Mouse (Mus musculus): ENCODE measurements around the gene Qdpr.
A peak's percentile ranks its signal among the peaks of the same experiment; 100 is the strongest.
"Not testable (repeated sequence)": the region's sequence is repeated elsewhere in the genome, so short reads cannot be mapped to it uniquely, and the experiment has no call there.

Gene Qdpr

GRCm38 (mm10) chr5:45453451-45453850, 3.4 kb upstream of the Qdpr start, which contains the start of gene Clrn2:
TSS of gene Clrn2 (plus strand) at chr5:45453751.
- DNase-seq (ENCODE audit: low spot score in 2 of 2) = no peak

- DNase-seq (ENCODE audit: low spot score in 2 of 2) = no peak
Measured at GRCm38 (mm10) chr5:45449206-45449605, 830 bp downstream of the Qdpr start.

GRCm38 (mm10) chr5:45448676-45449075, 1.4 kb downstream of the Qdpr start:
- DNase-seq (ENCODE audit: low spot score in 2 of 2) = no peak

- DNase-seq (ENCODE audit: low spot score in 2 of 2) = no peak
Measured at GRCm38 (mm10) chr5:45444130-45444832, 5.8 kb downstream of the Qdpr start.

- DNase-seq (ENCODE audit: low spot score in 2 of 2) = no peak
Measured at GRCm38 (mm10) chr5:45441745-45442144, 8.3 kb downstream of the Qdpr start.

- no peak for DNase-seq (ENCODE audit: low spot score in 2 of 2)
Measured at GRCm38 (mm10) chr5:45441124-45441523, 8.9 kb downstream of the Qdpr start.

GRCm38 (mm10) chr5:45438301-45438700, 11.7 kb downstream of the Qdpr start:
- no peak for DNase-seq (ENCODE audit: low spot score in 2 of 2)

- no peak for DNase-seq (ENCODE audit: low spot score in 2 of 2)
Measured at GRCm38 (mm10) chr5:45437826-45438225, 12.2 kb downstream of the Qdpr start.

- no peak for DNase-seq (ENCODE audit: low spot score in 2 of 2)
Measured at GRCm38 (mm10) chr5:45435967-45436950, 13.8 kb downstream of the Qdpr start.

- no peak for DNase-seq (ENCODE audit: low spot score in 2 of 2)
Measured at GRCm38 (mm10) chr5:45427891-45428290, 22.1 kb downstream of the Qdpr start.

GRCm38 (mm10) chr5:45426416-45427034, 23.5 kb downstream of the Qdpr start:
- DNase-seq (ENCODE audit: low spot score in 2 of 2) = no peak

GRCm38 (mm10) chr5:45425771-45426170, 24.3 kb downstream of the Qdpr start:
- DNase-seq (ENCODE audit: low spot score in 2 of 2) = not testable (repeated sequence)

GRCm38 (mm10) chr5:45424021-45424886, 25.8 kb downstream of the Qdpr start:
- peak in 1 of 2 experiments; percentile 62 for DNase-seq (ENCODE audit: low spot score in 2 of 2)

GRCm38 (mm10) chr5:45421881-45422844, 27.9 kb downstream of the Qdpr start:
- no peak for DNase-seq (ENCODE audit: low spot score in 2 of 2)

- no peak for DNase-seq (ENCODE audit: low spot score in 2 of 2)
Measured at GRCm38 (mm10) chr5:45419841-45420638, 30.0 kb downstream of the Qdpr start.

- DNase-seq (ENCODE audit: low spot score in 2 of 2) = no peak
Measured at GRCm38 (mm10) chr5:45417859-45418443, 32.1 kb downstream of the Qdpr start.

- DNase-seq (ENCODE audit: low spot score in 2 of 2) = no peak
Measured at GRCm38 (mm10) chr5:45416478-45416877, 33.6 kb downstream of the Qdpr start.

GRCm38 (mm10) chr5:45406129-45406528, 43.9 kb downstream of the Qdpr start:
- no peak for DNase-seq (ENCODE audit: low spot score in 2 of 2)

GRCm38 (mm10) chr5:45402632-45403031, 47.4 kb downstream of the Qdpr start:
- DNase-seq (ENCODE audit: low spot score in 2 of 2) = peak in 1 of 2 experiments; percentile 84

All from left cerebral cortex, adult 9 months (tissue).